Mouse (Mus musculus) hindbrain, embryonic 12.5 days (tissue): Measurements from ENCODE around the gene Usp21. TPM values are rescaled to one million over a fixed set of nuclear protein-coding genes. Genes with fewer than 3 reads are reported as not detected.

ENCODE experiments used
- ATAC-seq: fragments of 200-750 bp; cut with Nextera tagmentation; 2 replicates; pipeline ENCODE4 v1.8.0; 2017; ENCODE audit warnings: moderate TSS enrichment; ENCODE audit not compliant: low FRiP score
- H3K27ac ChIP-seq: fragments of 300-500 bp; sonication (generic); 2 replicates; pipeline ENCODE4 v1.5.1; 2016; ENCODE audit warnings: mild to moderate bottlenecking
- H3K27me3 ChIP-seq: fragments of 300-500 bp; sonication (generic); 2 replicates; pipeline ENCODE4 v1.6.1; 2016; ENCODE audit warnings: mild to moderate bottlenecking
- H3K36me3 ChIP-seq: fragments of 300-500 bp; sonication (generic); 2 replicates; pipeline ENCODE4 v1.6.1; 2016; ENCODE audit warnings: mild to moderate bottlenecking
- H3K4me1 ChIP-seq: fragments of 300-500 bp; sonication (generic); 2 replicates; pipeline ENCODE4 v1.6.1; 2016
- H3K4me2 ChIP-seq: fragments of 300-500 bp; sonication (generic); replicated peaks from 2 replicates; pipeline ENCODE4 v1.6.1; 2016; ENCODE audit warnings: mild to moderate bottlenecking
- H3K4me3 ChIP-seq: fragments of 300-500 bp; sonication (generic); 2 replicates; pipeline ENCODE4 v1.5.1; 2016; ENCODE audit warnings: mild to moderate bottlenecking
- H3K9ac ChIP-seq: fragments of 300-500 bp; sonication (generic); 2 replicates; pipeline ENCODE4 v1.6.1; 2016; ENCODE audit warnings: mild to moderate bottlenecking, moderate library complexity
- H3K9me3 ChIP-seq: fragments of 300-500 bp; sonication (generic); replicated peaks from 2 replicates; pipeline ENCODE4 v1.6.1; 2016; ENCODE audit warnings: mild to moderate bottlenecking
- WGBS: fragments of 180-500 bp; shearing (Covaris S2); methylation state at CpG from one replicate; pipeline ENCODE4 v1.1.7; 2016; 5-methylcytosine and 5-hydroxymethylcytosine counted together
- polyA plus RNA-seq: library from polyadenylated mRNA; unstranded; fragments of >200 nt; fragmentation: Nextera tagmentation; extraction: Ambion mirVana; gene quantifications from 2 replicates; pipeline ENCODE4 v1.2.1, GENCODE M21; 2016

Usp21 gene
- polyA plus RNA-seq, 1 experiment from 2014 or later, result 114 TPM

DNA sequence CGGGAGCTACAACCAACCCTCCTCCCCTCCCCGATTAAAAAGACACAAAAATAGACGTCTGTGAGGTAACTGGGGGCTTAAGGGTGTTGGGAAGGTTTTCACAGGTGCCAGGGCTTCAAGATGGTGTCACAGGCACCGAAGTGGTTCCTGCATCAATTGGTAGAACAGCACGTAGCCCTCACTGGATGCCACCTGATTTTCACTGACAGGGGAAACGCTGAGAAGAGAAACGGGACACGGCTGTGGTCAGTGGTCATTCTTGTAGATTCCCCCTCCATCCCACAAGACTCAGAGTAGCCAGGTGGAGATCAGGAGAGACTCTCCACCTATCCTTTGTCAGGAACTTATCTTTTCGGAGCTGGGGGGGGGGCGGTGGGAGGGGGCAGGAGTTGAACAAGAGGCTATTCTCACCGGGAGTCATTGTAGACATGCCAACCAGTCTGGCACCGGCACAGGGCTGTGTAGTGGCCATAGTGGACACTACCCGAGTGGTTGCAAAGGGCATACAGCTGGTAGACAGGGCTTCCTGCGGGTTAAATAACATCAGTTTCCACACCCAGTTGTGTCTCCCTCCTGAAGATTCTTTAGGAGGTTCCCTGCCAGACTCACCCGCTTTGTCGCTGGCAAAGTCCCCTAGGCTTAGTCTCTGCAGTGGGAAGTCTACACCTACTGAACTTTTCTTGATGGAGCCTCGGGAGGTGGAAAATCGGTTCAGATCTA is 5.5 kb downstream of the Usp21 start:
- Histone ChIP-seq H3K9ac (no peak overlapping the region), H3K9me3 (no peaks in the 10 kb centered on the region), H3K4me1 (peaks cover 40% of the 10 kb centered on the region), H3K27ac (no peak overlapping the region), H3K4me2 (peak overlapping the region; percentile 77), H3K4me3 (no peak overlapping the region), H3K36me3 (peaks cover 49% of the 10 kb centered on the region), H3K27me3 (no peaks in the 10 kb centered on the region)
- ATAC-seq, result no peak
- WGBS, result 81% methylated on average over 18 of the region's 18 CpGs

DNA sequence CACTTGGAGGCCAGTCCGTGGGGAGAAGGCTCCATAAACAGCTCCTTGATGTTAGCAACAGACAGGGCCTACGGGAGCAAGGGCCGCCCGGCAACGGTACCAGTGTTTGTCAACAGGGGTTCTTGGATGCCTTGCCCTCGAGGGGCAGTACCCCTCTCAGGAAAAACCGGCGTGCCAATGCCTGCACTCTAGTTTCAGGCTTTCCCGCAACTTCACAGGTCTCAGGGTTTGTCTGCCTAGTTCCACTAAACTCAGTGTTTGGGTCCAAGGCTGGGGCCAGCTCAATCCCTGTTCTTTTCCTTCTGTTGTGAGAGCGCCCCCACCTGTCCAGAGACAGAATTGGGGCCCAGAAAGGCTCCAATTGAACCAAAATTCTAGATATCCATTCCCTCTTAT is 6.3 kb downstream of the Usp21 start:
- Histone ChIP-seq H3K4me3 (peak overlapping the region; percentile 67), H3K27me3 (no peaks in the 10 kb centered on the region), H3K27ac (peak overlapping the region; percentile 78), H3K4me2 (peak overlapping the region; percentile 77), H3K36me3 (peaks cover 56% of the 10 kb centered on the region), H3K9ac (peak overlapping the region; percentile 60), H3K9me3 (no peaks in the 10 kb centered on the region), H3K4me1 (peaks cover 33% of the 10 kb centered on the region)
- peak; percentile 59 for ATAC-seq
- 0% methylated on average over 10 of the region's 10 CpGs for WGBS

DNA sequence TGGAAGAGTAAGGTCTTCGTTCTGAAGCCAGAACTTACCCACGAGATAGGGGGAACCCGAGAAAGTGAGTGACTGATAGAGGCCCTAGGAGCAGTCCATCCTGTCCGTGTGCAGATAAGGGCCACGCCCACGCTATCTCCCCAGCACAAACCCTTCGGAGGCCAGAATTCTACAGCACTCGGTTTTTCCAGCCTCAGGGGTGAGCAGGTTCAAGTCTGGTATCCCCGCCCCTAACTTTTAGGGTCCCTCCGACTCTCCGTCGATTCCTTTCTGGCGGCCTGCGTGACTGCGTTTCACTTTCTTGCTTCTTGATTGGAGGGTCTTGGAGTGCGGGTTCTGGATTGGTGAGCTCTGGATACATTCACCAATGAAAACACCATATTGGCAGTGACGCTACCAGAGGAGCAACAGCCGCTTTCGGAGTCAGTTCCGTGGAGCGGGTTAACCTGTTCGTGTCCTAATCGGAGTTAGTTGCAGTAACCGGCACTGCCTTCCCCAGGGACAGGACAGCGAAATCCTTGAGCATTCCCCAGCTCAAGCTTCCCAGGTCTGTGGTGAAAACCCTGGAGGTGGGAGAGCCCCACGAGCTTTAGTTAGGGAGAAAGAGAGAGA is 6.8 kb downstream of the Usp21 start, which contains the start of gene Ppox:
Gene Ppox, minus strand, starts transcription at position 271 of the 612 bp plus-strand sequence.
- Histone ChIP-seq H3K9ac (peak within 1 kb of the TSS; percentile 79), H3K27me3 (no peaks in the 10 kb centered on the region), H3K27ac (peak within 1 kb of the TSS; percentile 78), H3K4me2 (peak within 1 kb of the TSS; percentile 77), H3K4me3 (peak within 1 kb of the TSS; percentile 67), H3K4me1 (peaks cover 29% of the 10 kb centered on the region), H3K36me3 (peaks cover 56% of the 10 kb centered on the region), H3K9me3 (no peaks in the 10 kb centered on the region)
- WGBS, result under 1% methylated on average over 26 of the region's 26 CpGs
- peak; percentile 98 for ATAC-seq

DNA sequence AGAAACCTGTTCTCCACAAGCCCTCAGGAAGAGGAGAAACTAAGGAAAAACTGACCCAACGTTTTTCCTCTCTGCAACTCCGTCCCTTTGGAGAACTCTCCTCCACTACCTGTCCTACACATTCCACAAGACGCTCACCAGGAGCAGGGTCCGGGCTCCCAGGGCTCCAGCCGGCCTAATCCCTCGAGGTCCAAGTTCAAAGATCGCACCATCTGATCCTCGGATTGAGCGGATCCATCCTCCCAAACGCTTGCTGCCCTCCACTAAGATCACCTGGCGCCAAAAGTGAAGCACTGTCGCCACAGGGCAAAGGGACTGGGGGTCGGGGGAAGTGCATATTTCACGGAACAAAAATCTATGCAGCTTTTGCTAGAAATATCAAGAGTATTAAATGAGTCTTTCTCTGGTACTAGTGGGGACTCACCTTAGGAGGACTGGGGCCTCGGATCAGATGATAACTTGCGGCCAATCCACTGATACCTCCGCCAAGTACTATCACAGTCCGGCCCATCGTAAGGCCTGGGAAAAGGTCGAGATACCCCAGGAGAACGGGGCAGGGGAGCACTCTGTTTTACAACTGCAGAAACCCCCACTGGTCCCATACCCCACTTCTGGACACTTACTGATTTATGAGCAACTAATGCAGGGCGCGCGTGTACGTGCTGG is 7.4 kb downstream of the Usp21 start:
- WGBS, result 2% methylated on average over 25 of the region's 25 CpGs
- Histone ChIP-seq H3K27me3 (no peaks in the 10 kb centered on the region), H3K4me3 (peak overlapping the region; percentile 67), H3K36me3 (peaks cover 56% of the 10 kb centered on the region), H3K4me1 (peaks cover 24% of the 10 kb centered on the region), H3K9me3 (no peaks in the 10 kb centered on the region), H3K9ac (peak overlapping the region; percentile 79), H3K27ac (no peak overlapping the region), H3K4me2 (peak overlapping the region; percentile 77)
- ATAC-seq, result peak; percentile 23; the same call in 1 of the 2 replicates

DNA sequence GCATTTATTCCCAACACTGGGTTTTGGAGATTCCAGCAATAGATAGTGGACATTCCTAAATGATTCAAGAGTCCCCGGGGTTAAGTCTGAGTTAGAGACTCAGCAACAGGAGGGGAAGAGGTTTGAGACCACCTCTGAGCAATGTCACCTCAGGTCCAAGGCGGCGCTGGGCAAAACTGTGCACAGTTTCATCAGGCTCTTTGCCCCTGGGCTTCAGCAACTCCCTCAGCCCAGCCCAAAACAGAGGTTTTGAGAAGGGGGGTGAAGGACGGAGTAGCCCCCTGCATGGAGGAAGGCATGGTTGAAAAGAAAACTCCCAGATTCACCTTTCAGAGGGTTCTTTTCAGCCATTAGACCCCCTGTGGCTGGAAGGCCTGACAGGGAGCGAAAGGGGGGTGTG is 8.1 kb downstream of the Usp21 start:
- ATAC-seq, result no peak
- Histone ChIP-seq H3K4me3 (peak overlapping the region; percentile 67), H3K36me3 (peaks cover 56% of the 10 kb centered on the region), H3K27me3 (no peaks in the 10 kb centered on the region), H3K9ac (peak overlapping the region; percentile 79), H3K9me3 (no peaks in the 10 kb centered on the region), H3K4me2 (peak overlapping the region; percentile 77), H3K27ac (no peak overlapping the region), H3K4me1 (peaks cover 22% of the 10 kb centered on the region)
- WGBS, result 64% methylated on average over 5 of the region's 5 CpGs

DNA sequence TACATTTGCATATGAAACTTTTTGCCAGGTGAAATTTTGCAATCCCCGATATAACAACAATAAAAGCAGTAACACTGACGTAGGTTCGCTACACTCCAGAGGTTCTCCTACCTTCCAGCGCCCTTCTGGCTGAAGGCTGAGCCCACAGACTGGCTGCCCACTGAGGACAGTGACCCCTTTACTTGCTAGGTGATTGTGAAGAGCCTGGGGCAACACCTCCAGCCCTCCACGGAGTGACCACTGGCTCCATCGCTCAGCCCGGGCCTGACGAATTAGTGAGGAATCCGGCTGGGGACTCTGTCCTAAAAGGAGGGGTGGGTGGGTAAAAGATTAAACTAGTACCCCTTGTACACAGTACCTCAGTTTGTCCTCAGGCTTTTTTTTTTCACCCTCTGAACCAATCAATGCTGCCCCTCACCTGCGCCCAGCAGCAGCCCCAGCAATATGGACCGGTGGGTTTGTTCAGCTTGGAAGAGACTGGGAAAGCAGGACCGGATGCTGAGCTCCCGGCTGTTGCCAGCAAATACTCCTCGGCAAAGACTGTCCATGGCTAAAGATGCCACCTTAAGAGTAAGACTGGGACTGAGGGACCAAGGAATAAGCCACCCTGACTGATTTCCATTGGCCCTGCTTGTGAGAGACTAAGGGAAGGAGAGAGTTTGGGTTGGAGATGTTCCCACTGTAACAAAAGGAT is 8.6 kb downstream of the Usp21 start:
- Histone ChIP-seq H3K27me3 (no peaks in the 10 kb centered on the region), H3K36me3 (peaks cover 57% of the 10 kb centered on the region), H3K4me3 (peak overlapping the region; percentile 67; the same call in 1 of the 2 replicates), H3K4me2 (0 out of 2 replicates have a peak overlapping the region, but pooled peaks have one; percentile 4), H3K9me3 (no peaks in the 10 kb centered on the region), H3K27ac (no peak overlapping the region), H3K4me1 (peaks cover 21% of the 10 kb centered on the region), H3K9ac (peak overlapping the region; percentile 79; the same call in 1 of the 2 replicates)
- ATAC-seq, result no peak
- WGBS, result 90% methylated on average over 14 of the region's 14 CpGs

DNA sequence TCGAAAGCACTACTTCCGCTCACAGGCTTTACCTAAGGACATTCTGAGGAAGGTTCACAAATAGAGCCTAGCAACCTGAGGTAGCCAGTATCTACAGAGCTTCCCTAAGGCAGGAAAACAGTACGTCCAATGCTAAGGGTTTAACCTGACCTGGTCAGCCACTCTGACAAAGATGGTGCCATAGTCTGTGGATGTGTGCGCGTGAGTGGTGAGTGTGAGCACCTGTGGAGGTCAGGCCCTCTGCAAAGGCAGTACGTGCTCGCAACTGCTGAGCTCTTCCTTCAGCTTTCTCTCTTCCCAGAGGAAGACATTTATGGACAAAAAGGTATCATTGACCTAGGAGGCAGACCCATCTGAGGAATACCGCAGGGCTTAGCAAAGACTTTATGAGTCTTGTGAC is 9.4 kb downstream of the Usp21 start:
- 92% methylated on average over 8 of the region's 8 CpGs for WGBS
- peaks cover 21% of the 10 kb centered on the region for H3K4me1 ChIP-seq
- no peak overlapping the region for H3K27ac ChIP-seq
- H3K4me3 ChIP-seq, result no peak overlapping the region
- no peak overlapping the region for H3K9ac ChIP-seq
- H3K9me3 ChIP-seq, result no peaks in the 10 kb centered on the region
- H3K4me2 ChIP-seq, result no peak overlapping the region
- H3K36me3 ChIP-seq, result peaks cover 59% of the 10 kb centered on the region
- no peaks in the 10 kb centered on the region for H3K27me3 ChIP-seq
- no peak for ATAC-seq

DNA sequence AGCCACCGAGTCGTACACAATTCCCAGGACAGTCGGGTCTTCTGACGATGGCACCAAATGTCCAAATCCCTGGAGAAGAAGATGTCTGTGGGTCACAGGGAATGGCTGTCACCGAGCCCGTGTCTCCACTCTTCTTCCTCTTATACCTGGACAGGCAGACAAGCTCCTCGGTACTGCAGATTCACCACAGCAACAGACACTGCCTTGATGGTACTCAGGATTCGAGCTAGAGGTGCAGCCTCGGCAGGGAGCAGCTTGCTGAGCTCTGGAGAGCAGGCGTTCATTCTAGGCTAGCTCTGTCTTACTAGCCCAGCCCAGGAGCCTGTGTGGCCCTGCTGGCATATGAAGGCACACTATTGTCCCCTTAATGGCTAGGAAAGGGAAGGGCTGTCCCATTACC is 10.1 kb downstream of the Usp21 start:
- Histone ChIP-seq H3K4me3 (no peak overlapping the region), H3K9ac (no peak overlapping the region), H3K27me3 (no peaks in the 10 kb centered on the region), H3K9me3 (no peaks in the 10 kb centered on the region), H3K36me3 (peaks cover 59% of the 10 kb centered on the region), H3K4me2 (no peak overlapping the region), H3K27ac (no peak overlapping the region), H3K4me1 (peaks cover 21% of the 10 kb centered on the region)
- no peak for ATAC-seq
- WGBS, result 90% methylated on average over 10 of the region's 10 CpGs

DNA sequence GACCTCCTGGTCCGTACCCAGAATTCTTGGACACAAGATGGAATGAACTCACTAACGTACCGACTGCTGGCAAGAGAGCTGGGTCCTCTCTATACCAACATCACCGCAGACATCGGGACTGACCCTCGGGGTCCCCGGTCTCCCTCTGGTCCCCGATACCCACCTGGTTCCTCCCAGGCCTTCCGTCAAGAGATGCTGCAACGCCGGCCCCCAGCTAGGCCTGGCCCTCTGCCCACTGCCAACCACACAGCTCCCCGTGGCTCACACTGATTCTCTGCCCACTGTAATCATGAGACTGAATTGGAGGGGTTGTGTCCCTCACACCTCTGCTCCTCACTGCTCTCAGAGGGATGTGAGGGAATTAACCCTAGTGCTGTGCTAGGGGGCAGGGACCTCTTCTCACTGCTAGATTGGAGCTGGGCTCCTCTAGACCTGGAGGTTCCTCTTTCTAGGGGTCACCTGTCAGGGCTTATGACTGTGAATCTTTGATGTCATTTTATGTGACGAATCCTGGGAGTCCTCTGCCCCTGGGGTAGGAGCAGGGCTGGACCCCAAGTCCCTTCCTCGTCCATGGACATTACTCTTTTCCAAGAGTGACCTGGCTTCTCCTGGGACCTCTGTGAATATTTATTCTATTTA is 11.6 kb downstream of the Usp21 start:
- Histone ChIP-seq H3K9me3 (no peaks in the 10 kb centered on the region), H3K36me3 (peaks cover 68% of the 10 kb centered on the region), H3K4me2 (no peak overlapping the region), H3K4me1 (peaks cover 19% of the 10 kb centered on the region), H3K9ac (no peak overlapping the region), H3K27ac (no peak overlapping the region), H3K4me3 (no peak overlapping the region), H3K27me3 (no peaks in the 10 kb centered on the region)
- ATAC-seq, result no peak
- 94% methylated on average over 14 of the region's 14 CpGs for WGBS

DNA sequence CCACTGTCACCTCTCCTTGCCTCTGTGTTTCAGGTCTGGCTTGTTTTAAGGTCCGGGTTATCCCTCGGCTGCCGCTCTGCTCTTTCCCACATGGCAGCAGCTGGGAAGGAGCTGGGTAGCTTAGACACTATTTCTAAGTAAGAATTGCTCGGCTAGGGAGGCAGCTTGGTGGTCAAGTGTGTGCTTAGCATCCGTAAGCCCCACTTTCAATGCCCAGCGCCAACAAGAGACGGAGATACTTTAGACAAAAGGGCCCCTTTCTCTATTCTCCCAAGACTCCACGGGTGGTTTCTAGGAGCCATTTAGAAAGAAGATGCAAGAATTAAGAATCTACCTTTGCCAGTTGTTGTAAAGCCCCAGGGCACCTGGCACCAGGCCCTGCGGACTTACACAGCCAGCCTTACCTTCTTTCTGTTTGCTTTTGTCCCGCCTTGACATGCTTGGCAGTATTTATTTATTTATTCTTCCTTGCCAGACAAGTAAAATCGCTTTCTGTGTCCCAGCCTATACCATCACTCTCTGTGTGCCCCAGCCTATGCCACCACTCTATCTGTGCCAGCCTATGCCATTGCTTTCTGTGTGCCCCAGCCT is 12.6 kb downstream of the Usp21 start:
- WGBS, result 89% methylated on average over 11 of the region's 11 CpGs
- Histone ChIP-seq H3K36me3 (peaks cover 68% of the 10 kb centered on the region), H3K27ac (no peak overlapping the region), H3K9ac (no peak overlapping the region), H3K27me3 (no peaks in the 10 kb centered on the region), H3K9me3 (no peaks in the 10 kb centered on the region), H3K4me1 (peaks cover 21% of the 10 kb centered on the region), H3K4me2 (no peak overlapping the region), H3K4me3 (no peak overlapping the region)
- no peak for ATAC-seq

DNA sequence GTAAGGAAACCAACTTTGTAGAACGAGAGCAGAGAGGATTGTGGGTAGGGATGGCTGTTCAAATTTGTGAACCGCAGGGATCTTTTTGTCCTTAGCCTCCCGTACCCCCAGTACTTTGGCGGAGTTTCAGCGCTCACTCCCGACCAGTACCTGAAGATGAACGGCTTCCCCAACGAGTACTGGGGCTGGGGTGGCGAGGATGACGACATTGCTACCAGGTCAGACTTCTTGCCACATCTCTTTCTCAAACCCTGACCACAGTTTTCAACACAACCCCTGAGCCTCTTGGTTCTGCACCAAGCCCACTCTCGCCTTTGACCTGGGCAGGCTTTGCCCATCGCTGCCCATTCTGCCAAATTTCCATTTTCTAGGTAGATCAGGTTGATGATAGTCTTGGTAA is 13.6 kb downstream of the Usp21 start:
- H3K4me1 ChIP-seq, result peaks cover 14% of the 10 kb centered on the region
- H3K9ac ChIP-seq, result no peak overlapping the region
- no peaks in the 10 kb centered on the region for H3K27me3 ChIP-seq
- no peak overlapping the region for H3K4me2 ChIP-seq
- peaks cover 68% of the 10 kb centered on the region for H3K36me3 ChIP-seq
- no peak overlapping the region for H3K27ac ChIP-seq
- no peak for ATAC-seq
- H3K9me3 ChIP-seq, result no peaks in the 10 kb centered on the region
- H3K4me3 ChIP-seq, result no peak overlapping the region
- WGBS, result 95% methylated on average over 12 of the region's 12 CpGs
